Mouse (Mus musculus): ENCODE measurements around the gene Il1r2. TPM values are rescaled to one million over a fixed set of nuclear protein-coding genes. Genes with fewer than 3 reads are reported as not detected.

Il1r2 gene
- polyA plus RNA-seq, 1 experiment: 4.2 TPM

- Histone ChIP-seq H3K4me3 (ENCODE audit: control insufficient read depth, insufficient read depth, low read length) (no peak overlapping the region), H3K4me1 (replicated peaks; ENCODE audit: control insufficient read depth, insufficient read depth, low read length) (peaks cover 6% of the 10 kb centered on the region), H3K27me3 (ENCODE audit: control insufficient read depth, insufficient read depth, low read length) (no peaks in the 10 kb centered on the region), H3K27ac (ENCODE audit: control insufficient read depth, insufficient read depth, low read length) (no peak overlapping the region), H3K36me3 (ENCODE audit: control insufficient read depth, insufficient read depth, low read length) (no peaks in the 10 kb centered on the region)
- TF ChIP-seq CTCF (IDR thresholded peaks at IDR 0.05; ENCODE audit: borderline replicate concordance, control insufficient read depth, extremely low read depth, insufficient read depth, low read length, poor library complexity) (no peak), POLR2A (IDR thresholded peaks at IDR 0.05; ENCODE audit: control insufficient read depth, extremely low read depth, insufficient read depth, low read length, poor library complexity) (no peak)
- WGBS: 18% methylated on average over 6 of the region's 6 CpGs
- DNase-seq: no peak
Measured at GRCm38 (mm10) chr1:40045686-40046085, 28.2 kb upstream of the Il1r2 start.

- no peak overlapping the region for H3K27ac ChIP-seq (ENCODE audit: control insufficient read depth, insufficient read depth, low read length)
- no peak for DNase-seq
- no peaks in the 10 kb centered on the region for H3K36me3 ChIP-seq (ENCODE audit: control insufficient read depth, insufficient read depth, low read length)
- WGBS: 55% methylated on average over 5 of the region's 5 CpGs
- H3K4me3 ChIP-seq (ENCODE audit: control insufficient read depth, insufficient read depth, low read length): no peak overlapping the region
- H3K4me1 ChIP-seq (replicated peaks; ENCODE audit: control insufficient read depth, insufficient read depth, low read length): peaks cover 6% of the 10 kb centered on the region
- TF ChIP-seq POLR2A (IDR thresholded peaks at IDR 0.05; ENCODE audit: control insufficient read depth, extremely low read depth, insufficient read depth, low read length, poor library complexity) (no peak), CTCF (IDR thresholded peaks at IDR 0.05; ENCODE audit: borderline replicate concordance, control insufficient read depth, extremely low read depth, insufficient read depth, low read length, poor library complexity) (no peak)
- no peaks in the 10 kb centered on the region for H3K27me3 ChIP-seq (ENCODE audit: control insufficient read depth, insufficient read depth, low read length)
Measured at GRCm38 (mm10) chr1:40046600-40046999, 27.3 kb upstream of the Il1r2 start.

- H3K4me1 ChIP-seq (replicated peaks; ENCODE audit: control insufficient read depth, insufficient read depth, low read length): peaks cover under 1% of the 10 kb centered on the region; the same call in 1 of the 2 replicates
- 36% methylated on average over 6 of the region's 6 CpGs for WGBS
- H3K36me3 ChIP-seq (ENCODE audit: control insufficient read depth, insufficient read depth, low read length): no peaks in the 10 kb centered on the region
- H3K4me3 ChIP-seq (ENCODE audit: control insufficient read depth, insufficient read depth, low read length): no peak overlapping the region
- H3K27ac ChIP-seq (ENCODE audit: control insufficient read depth, insufficient read depth, low read length): no peak overlapping the region
- no peak for TF ChIP-seq CTCF (IDR thresholded peaks at IDR 0.05; ENCODE audit: borderline replicate concordance, control insufficient read depth, extremely low read depth, insufficient read depth, low read length, poor library complexity)
- TF ChIP-seq POLR2A (IDR thresholded peaks at IDR 0.05; ENCODE audit: control insufficient read depth, extremely low read depth, insufficient read depth, low read length, poor library complexity): no peak
- no peaks in the 10 kb centered on the region for H3K27me3 ChIP-seq (ENCODE audit: control insufficient read depth, insufficient read depth, low read length)
- no peak for DNase-seq
Measured at GRCm38 (mm10) chr1:40051157-40051556, 22.7 kb upstream of the Il1r2 start.

GRCm38 (mm10) chr1:40052156-40052555 lies 21.7 kb upstream of the Il1r2 start:
- Histone ChIP-seq H3K36me3 (ENCODE audit: control insufficient read depth, insufficient read depth, low read length) (no peaks in the 10 kb centered on the region), H3K4me1 (replicated peaks; ENCODE audit: control insufficient read depth, insufficient read depth, low read length) (no peaks in the 10 kb centered on the region), H3K4me3 (ENCODE audit: control insufficient read depth, insufficient read depth, low read length) (no peak overlapping the region), H3K27ac (ENCODE audit: control insufficient read depth, insufficient read depth, low read length) (no peak overlapping the region), H3K27me3 (ENCODE audit: control insufficient read depth, insufficient read depth, low read length) (no peaks in the 10 kb centered on the region)
- DNase-seq: no peak
- 71% methylated on average over 8 of the region's 8 CpGs for WGBS
- TF ChIP-seq POLR2A (IDR thresholded peaks at IDR 0.05; ENCODE audit: control insufficient read depth, extremely low read depth, insufficient read depth, low read length, poor library complexity): no peak
- no peak for TF ChIP-seq CTCF (IDR thresholded peaks at IDR 0.05; ENCODE audit: borderline replicate concordance, control insufficient read depth, extremely low read depth, insufficient read depth, low read length, poor library complexity)

- no peaks in the 10 kb centered on the region for H3K27me3 ChIP-seq (ENCODE audit: control insufficient read depth, insufficient read depth, low read length)
- no peak overlapping the region for H3K27ac ChIP-seq (ENCODE audit: control insufficient read depth, insufficient read depth, low read length)
- H3K4me3 ChIP-seq (ENCODE audit: control insufficient read depth, insufficient read depth, low read length): no peak overlapping the region
- 96% methylated on average over 5 of the region's 5 CpGs for WGBS
- no peak for DNase-seq
- no peaks in the 10 kb centered on the region for H3K4me1 ChIP-seq (replicated peaks; ENCODE audit: control insufficient read depth, insufficient read depth, low read length)
- no peak for TF ChIP-seq POLR2A (IDR thresholded peaks at IDR 0.05; ENCODE audit: control insufficient read depth, extremely low read depth, insufficient read depth, low read length, poor library complexity)
- TF ChIP-seq CTCF (IDR thresholded peaks at IDR 0.05; ENCODE audit: borderline replicate concordance, control insufficient read depth, extremely low read depth, insufficient read depth, low read length, poor library complexity): no peak
- H3K36me3 ChIP-seq (ENCODE audit: control insufficient read depth, insufficient read depth, low read length): no peaks in the 10 kb centered on the region
Measured at GRCm38 (mm10) chr1:40053071-40053470, 20.8 kb upstream of the Il1r2 start.

GRCm38 (mm10) chr1:40055051-40055450 lies 18.8 kb upstream of the Il1r2 start:
- H3K36me3 ChIP-seq (ENCODE audit: control insufficient read depth, insufficient read depth, low read length): no peaks in the 10 kb centered on the region
- H3K27ac ChIP-seq (ENCODE audit: control insufficient read depth, insufficient read depth, low read length): no peak overlapping the region
- H3K4me1 ChIP-seq (replicated peaks; ENCODE audit: control insufficient read depth, insufficient read depth, low read length): peaks cover 4% of the 10 kb centered on the region; the same call in 1 of the 2 replicates
- DNase-seq: no peak
- TF ChIP-seq POLR2A (IDR thresholded peaks at IDR 0.05; ENCODE audit: control insufficient read depth, extremely low read depth, insufficient read depth, low read length, poor library complexity) (no peak), CTCF (IDR thresholded peaks at IDR 0.05; ENCODE audit: borderline replicate concordance, control insufficient read depth, extremely low read depth, insufficient read depth, low read length, poor library complexity) (no peak)
- H3K27me3 ChIP-seq (ENCODE audit: control insufficient read depth, insufficient read depth, low read length): no peaks in the 10 kb centered on the region
- WGBS: 56% methylated on average over 7 of the region's 7 CpGs
- no peak overlapping the region for H3K4me3 ChIP-seq (ENCODE audit: control insufficient read depth, insufficient read depth, low read length)

GRCm38 (mm10) chr1:40055963-40056362 lies 17.9 kb upstream of the Il1r2 start:
- WGBS: 87% methylated on average over 5 of the region's 5 CpGs
- Histone ChIP-seq H3K4me1 (replicated peaks; ENCODE audit: control insufficient read depth, insufficient read depth, low read length) (peaks cover 4% of the 10 kb centered on the region; the same call in 1 of the 2 replicates), H3K27ac (ENCODE audit: control insufficient read depth, insufficient read depth, low read length) (no peak overlapping the region), H3K4me3 (ENCODE audit: control insufficient read depth, insufficient read depth, low read length) (no peak overlapping the region), H3K27me3 (ENCODE audit: control insufficient read depth, insufficient read depth, low read length) (no peaks in the 10 kb centered on the region), H3K36me3 (ENCODE audit: control insufficient read depth, insufficient read depth, low read length) (no peaks in the 10 kb centered on the region)
- no peak for DNase-seq
- TF ChIP-seq POLR2A (IDR thresholded peaks at IDR 0.05; ENCODE audit: control insufficient read depth, extremely low read depth, insufficient read depth, low read length, poor library complexity): no peak
- TF ChIP-seq CTCF (IDR thresholded peaks at IDR 0.05; ENCODE audit: borderline replicate concordance, control insufficient read depth, extremely low read depth, insufficient read depth, low read length, poor library complexity): no peak
